Mouse (Mus musculus): Measurements from ENCODE around the gene Tmem87b.

The Tmem87b gene

DNA sequence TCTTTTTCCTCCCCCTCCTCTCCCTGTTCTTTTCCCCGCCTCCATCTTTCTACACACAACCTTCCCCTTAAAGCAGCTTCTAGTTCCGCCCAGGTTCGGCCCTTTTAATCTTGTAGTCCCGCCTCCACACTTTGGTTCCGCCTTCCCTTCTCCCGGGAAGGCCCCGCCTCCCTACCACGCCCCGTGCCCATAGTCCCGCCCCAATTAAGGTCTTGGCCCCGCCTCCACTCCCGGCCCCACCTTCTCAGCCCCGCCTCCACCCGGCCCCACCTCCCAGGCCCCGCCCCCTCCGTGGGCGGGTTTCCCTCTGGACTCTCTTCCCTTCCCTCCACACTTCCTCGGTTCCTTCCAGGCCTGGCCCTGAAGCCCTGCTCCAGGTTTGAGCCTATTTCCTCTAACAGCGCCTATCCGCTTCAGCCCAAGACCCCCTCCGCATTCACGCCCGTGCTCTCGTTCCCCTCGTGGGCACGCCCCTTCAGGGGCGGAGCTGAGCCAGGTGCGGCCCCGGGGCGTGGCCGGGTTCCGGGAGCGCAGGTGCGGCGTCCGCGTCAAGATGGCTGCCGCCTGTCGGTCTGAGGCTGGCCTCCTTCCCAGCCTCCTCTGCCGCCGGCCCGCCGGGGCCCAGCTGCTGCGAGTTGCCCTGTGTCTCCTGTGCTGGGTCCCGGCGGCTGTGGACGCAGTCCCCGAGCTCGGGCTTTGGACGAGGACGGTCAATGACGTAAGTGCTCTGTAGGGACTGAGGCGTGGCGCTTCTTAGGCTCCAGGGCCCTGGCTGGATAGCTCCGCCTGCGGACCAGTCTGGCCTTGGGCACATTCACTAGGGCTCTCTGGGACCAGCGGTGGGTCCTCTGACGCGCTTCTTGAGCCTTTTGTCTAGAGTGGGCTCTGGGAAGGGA, at the start of gene Tmem87b:
Gene Tmem87b, plus strand, starts transcription at position 333 of the 896 bp plus-strand sequence.
- peak; percentile 98 for DNase-seq

- DNase-seq = no peak
These were observed 49.2 kb upstream of the Tmem87b start for GRCm38 (mm10) chr2:128768545-128769247.

DNA sequence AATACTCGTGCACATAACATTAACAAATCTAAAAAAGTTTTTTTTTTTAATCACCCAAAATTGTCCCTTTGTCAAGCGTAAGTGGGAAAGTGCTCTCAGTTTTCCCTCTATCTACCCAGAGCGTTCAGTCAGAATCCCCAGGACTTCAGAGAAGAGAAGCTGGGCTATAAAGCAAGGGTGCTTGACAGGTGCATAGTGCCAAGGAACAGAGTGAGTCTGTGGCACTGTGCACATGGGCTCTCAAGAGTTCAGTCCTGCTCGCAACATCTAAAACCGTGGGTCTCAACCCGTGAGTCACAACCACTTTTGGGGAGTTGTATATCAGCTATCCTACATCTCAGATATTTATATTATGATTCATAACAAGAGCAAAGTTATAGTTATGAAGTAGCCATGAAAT, 47.4 kb upstream of the Tmem87b start:
- DNase-seq = no peak

- DNase-seq = no peak
These were observed 46.9 kb upstream of the Tmem87b start for GRCm38 (mm10) chr2:128771048-128771447.

- no peak for DNase-seq
These were observed 46.1 kb upstream of the Tmem87b start for GRCm38 (mm10) chr2:128771750-128772338.

DNA sequence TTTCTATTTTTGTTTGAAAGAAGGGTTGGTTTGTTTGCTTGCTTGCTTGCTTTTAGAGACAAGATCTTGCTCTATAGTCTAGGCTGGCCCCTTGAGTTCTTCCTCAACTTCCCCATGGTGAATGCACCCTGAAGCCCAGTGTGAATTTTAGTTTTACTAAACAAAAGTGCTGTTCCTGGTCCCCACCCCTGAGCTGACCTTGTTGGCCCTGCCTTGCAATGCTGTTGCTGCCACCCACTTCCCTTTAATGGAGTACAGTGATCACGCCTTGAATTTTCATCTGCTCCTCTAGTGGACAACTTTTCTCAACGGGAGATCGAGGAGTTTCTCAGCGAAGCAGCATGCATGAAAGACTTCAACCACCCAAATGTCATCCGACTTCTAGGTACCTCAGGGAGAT, 35.7 kb upstream of the Tmem87b start:
- DNase-seq = no peak

DNA sequence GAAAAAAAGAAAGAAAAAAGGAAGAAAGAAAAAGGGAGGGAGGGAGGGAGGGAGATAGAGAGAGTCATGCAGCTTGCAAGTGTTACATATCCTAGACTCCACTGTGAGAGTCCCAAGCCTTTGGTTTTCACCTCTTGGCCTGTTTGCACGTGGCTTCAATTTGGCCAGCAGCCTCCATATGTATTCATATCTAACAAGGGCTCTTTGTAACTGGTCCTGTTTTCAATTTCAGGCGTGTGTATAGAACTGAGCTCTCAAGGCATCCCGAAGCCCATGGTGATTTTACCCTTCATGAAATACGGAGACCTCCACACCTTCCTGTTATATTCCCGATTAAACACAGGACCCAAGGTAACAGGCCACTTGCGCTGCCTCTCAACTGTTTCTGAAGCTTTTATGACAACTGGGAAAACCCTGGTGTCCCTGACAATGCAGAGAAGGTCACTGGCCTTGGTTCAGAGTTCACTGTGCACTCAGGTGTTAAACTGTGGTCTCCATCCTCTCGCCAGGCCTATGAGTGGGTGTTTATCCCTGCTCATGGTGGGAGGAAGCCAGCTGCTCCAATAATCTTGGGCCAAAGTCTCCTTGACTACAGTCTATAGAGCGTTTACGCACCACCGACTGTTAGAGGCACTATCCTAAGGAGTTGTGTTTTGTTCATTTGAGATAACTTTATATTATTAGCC, 34.1 kb upstream of the Tmem87b start:
- no peak for DNase-seq

DNA sequence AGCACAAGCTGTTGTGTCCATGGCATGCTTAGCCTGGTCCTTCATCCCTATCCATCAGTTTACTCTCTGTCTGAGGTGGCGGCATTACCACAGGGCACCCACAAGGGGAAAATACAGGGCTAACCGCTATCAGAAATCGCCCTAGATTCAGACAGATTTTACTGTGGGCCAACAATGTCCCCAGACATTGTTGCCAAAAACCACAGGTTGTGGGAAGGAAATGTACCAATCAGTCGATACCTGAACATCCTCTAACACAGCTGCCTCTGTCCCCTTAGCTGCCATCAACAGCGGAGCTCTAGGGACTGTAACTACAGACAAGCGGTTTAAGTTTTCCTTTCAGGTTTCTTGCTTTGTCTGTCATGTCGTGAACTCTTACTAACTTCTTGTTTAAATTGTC, 33.1 kb upstream of the Tmem87b start:
- no peak for DNase-seq

- DNase-seq = no peak
These were observed 31.6 kb upstream of the Tmem87b start for GRCm38 (mm10) chr2:128786341-128786740.

DNA sequence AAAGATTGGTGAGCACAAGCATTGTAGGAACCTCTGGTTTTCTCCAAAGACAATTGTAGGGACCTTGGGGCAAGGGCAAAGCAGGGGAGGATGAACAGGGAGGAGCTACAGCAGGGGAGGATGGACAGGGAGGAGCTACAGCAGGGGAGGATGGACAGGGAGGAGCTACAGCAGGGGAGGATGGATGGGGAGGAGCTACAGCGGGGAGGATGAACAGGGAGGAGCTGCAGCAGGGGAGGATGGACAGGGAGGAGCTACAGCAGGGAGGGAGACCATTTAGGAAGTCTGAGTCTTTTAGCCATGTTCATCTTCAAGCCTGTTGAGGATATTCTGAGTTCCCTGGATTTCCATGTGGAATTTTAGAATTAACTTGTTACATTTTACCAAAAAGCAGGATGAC, 31.1 kb upstream of the Tmem87b start:
- no peak for DNase-seq

DNA sequence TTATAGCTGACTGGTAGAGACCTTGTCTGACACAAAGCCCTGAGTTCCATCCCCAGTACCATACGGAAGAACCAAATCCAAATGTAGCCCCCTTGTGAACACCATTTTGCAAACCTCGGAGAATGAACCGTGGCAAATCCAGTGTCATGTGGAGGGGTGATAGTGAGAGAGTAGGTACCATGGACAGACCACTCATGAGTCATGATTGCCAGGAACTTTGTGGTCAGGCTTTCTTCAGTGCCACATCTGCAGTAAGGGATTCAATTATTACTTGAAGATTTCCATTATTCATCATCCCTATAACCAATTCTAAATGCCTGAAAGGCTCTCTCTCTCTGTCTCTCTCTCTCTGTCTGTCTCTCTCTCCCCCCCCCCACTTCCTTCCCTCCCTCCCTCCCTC, 30.1 kb upstream of the Tmem87b start:
- DNase-seq = no peak

DNA sequence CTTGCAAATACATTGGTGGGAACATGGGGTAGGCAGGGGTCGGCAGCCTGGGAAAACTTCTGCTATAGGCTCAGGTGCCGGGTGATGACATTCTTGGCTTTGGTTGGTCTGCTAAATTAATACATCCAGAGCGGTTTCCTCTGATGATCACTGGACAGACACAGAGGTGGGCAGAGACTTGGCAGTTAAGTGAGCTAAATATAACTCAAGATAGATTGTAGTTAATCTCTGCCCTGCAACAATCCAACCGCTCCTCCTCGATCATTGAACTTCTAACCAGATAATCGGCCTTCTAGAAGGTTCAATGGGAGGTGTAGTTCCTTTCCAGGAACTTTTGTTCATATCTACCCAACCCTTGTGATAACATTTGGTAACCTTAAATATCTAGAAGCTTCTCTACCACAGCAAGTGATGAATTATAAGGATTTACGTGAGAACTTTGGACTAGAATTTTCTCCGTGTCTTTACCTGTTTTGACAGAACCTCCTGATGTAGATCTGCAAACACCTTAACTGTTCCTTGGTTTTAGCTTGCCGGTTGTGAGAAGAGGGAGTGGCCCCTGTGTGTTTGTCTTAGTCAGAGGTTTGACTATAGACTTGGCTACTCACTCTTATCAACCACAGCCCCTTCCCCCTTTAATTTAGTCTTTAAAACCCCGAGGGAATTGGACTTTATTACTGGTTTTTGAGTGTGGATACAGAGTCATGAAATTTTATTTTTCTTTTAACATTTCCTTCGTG, 26.9 kb upstream of the Tmem87b start:
- no peak for DNase-seq

- no peak for DNase-seq
These were observed 24.0 kb upstream of the Tmem87b start for GRCm38 (mm10) chr2:128793958-128794357.

- DNase-seq = no peak
These were observed 21.5 kb upstream of the Tmem87b start for GRCm38 (mm10) chr2:128796463-128796862.

DNA sequence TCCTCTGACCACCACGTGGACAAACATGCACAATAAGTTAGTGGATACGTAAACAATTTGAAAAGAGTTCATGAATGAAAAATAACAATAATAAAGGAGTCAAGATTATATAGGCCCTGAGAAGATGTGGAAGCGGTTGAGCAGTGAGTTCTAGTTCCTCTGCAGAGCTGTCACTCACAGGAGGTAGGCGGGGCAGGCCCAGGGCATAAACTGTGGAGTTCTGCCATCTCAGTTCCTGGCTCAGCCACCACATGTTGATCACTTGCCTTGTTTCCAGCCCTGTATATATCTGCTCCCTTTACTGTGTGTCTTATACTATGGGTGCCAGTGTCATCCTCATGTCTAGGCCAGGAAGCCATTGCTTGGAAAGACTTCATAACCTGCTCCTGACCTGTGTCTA, 14.5 kb upstream of the Tmem87b start:
- DNase-seq = no peak

- DNase-seq = no peak
These were observed 12.6 kb upstream of the Tmem87b start for GRCm38 (mm10) chr2:128805341-128805740.

- DNase-seq = no peak
These were observed 11.4 kb upstream of the Tmem87b start for GRCm38 (mm10) chr2:128806561-128806960.

DNA sequence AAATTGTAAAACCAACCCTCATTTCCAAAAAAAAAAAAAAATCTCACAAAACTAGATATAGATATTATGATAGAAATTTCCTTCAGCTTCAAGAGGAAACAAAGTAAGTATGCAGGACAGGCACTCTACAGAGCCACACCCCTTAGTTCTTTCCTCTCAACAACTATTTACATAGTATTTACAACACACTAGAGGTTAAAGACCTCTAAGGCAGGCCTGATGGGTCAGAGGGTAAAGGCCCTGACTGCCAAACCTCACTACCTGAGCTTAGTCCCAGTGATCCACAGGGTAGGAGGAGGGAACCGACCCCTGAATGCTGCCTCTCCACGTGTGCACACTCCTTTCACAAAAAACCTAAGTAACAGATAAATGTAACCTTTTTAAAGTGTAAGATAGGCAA, 5.2 kb upstream of the Tmem87b start:
- DNase-seq = no peak

DNA sequence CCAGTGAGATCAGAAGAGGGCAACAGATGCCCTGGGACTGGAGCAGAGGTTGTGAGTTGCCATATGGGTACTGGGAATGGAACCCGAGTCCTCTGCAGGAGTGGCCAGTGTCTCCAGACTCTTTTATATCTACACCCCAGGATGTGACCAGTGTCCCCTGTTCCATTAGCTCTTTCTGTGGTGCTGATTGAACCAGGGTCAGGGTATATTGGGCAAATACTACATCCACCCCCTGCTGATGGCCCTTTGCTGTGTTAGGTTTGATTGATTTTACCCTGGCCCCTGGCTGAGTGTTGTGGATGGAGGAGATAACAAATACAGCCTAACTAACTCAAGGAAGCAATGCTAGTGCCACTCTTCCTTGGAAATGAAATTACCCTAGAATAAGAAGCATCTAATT, 1.6 kb upstream of the Tmem87b start:
- DNase-seq = no peak

DNA sequence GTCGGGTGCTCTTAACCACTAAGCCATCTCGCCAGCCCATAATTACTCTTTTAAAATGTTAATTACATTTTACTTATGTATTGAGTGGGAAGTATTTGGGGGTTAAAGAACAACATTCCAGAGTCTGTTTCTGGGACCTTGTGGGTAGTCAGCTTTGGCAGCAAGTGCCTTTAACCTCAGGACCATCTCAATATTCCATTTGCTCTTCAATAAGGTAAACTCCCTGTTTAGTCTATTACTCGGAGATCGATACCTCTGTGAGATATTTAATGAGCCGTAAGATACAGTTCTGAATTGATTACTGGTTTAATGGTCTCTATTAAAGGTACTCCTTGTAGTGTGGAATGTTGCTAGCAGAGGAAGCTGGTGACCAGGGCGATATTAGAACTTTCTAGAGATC, 1.0 kb upstream of the Tmem87b start:
- DNase-seq = no peak

DNA sequence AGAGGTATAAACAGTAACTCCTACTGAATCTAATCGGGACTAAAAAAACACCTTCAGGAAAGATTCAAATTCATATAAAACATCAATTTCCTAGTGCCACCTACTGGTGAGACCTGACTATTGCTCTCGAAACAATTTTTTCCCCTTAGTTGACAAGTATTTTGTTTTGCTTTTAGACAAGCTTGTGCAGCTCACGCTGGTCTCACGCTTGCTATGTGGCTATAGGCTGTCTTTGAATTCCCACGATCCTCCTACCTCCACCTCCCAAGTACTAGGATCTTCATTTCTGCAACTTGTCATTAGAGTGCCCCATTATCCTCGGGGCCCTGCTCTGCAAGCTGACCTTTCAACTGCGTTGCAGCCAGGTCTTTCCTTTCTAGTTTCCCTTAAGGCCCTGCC, 532 bp upstream of the Tmem87b start:
- DNase-seq = no peak

DNA sequence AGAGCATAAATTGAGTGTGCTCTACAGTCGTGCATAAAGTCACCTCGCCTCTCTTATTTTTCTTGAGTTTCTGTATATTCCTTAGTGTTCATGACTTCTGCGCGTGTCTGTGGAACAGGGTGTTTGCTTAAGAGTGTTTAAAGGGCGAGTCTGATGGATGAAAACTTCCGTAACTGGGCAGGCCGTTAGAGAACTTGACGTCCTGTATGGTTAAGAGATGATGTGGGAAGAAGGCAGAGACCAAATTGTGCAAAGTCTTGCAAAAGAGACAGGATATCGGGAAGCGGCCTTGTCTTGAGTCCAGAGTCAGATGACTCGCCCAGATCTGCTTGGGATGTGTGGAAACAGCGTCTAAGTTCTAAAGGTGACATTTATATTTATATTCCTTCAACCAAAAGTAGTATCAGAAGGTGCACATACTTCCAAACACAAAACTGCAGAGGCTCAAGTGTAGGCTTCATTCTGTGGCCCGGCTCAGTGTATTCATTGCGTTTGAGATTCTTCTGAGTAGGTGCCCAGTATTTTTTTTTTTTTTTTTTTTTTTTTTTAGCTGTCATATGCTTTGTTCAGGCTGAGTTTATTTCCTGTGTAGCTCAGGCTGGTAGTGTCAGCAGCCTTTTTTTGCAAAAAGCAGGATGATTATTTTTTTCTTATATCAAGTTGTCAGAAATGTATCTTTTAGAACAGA, 1.2 kb downstream of the Tmem87b start:
- DNase-seq = no peak

Measured in thymus, postnatal 4 days (tissue).